Mouse (Mus musculus): Measurements from ENCODE around the gene Farp1. TPM values are rescaled to one million over a fixed set of nuclear protein-coding genes. Genes with fewer than 3 reads are reported as not detected.

The Farp1 gene
- total RNA-seq (2014; fragmentation: Nextera tagmentation) (not detected in 2 replicates), total RNA-seq (2017) (1.9 TPM in 1 of 2 replicates, not detected in the other)

- peak; percentile 67 for ATAC-seq (replicated peaks; ENCODE audit: poor library complexity, severe bottlenecking)
Observed at GRCm38 (mm10) chr14:121034973-121035662, at the start of gene Farp1. Gene Farp1, plus strand, starts transcription at chr14:121035200.

- no peak for ATAC-seq (replicated peaks; ENCODE audit: poor library complexity, severe bottlenecking)
Observed at GRCm38 (mm10) chr14:120989126-120989525, 45.9 kb upstream of the Farp1 start.

- ATAC-seq (replicated peaks; ENCODE audit: poor library complexity, severe bottlenecking) = no peak
Observed at GRCm38 (mm10) chr14:120997686-120998085, 37.3 kb upstream of the Farp1 start.

GRCm38 (mm10) chr14:121000561-121001340 lies 34.2 kb upstream of the Farp1 start:
- no peak for ATAC-seq (replicated peaks; ENCODE audit: poor library complexity, severe bottlenecking)

GRCm38 (mm10) chr14:121005621-121006020 lies 29.4 kb upstream of the Farp1 start:
- ATAC-seq (replicated peaks; ENCODE audit: poor library complexity, severe bottlenecking) = no peak

GRCm38 (mm10) chr14:121006021-121006420 lies 29.0 kb upstream of the Farp1 start:
- no peak for ATAC-seq (replicated peaks; ENCODE audit: poor library complexity, severe bottlenecking)

- ATAC-seq (replicated peaks; ENCODE audit: poor library complexity, severe bottlenecking) = no peak
Observed at GRCm38 (mm10) chr14:121015114-121015690, 19.8 kb upstream of the Farp1 start.

GRCm38 (mm10) chr14:121022403-121022802 lies 12.6 kb upstream of the Farp1 start:
- no peak for ATAC-seq (replicated peaks; ENCODE audit: poor library complexity, severe bottlenecking)

GRCm38 (mm10) chr14:121025381-121025780 lies 9.6 kb upstream of the Farp1 start:
- ATAC-seq (replicated peaks; ENCODE audit: poor library complexity, severe bottlenecking) = no peak

GRCm38 (mm10) chr14:121031396-121031795 lies 3.6 kb upstream of the Farp1 start:
- ATAC-seq (replicated peaks; ENCODE audit: poor library complexity, severe bottlenecking) = no peak

GRCm38 (mm10) chr14:121034525-121034924 lies 475 bp upstream of the Farp1 start:
- ATAC-seq (replicated peaks; ENCODE audit: poor library complexity, severe bottlenecking) = no peak

GRCm38 (mm10) chr14:121035663-121036473 lies 868 bp downstream of the Farp1 start:
- ATAC-seq (replicated peaks; ENCODE audit: poor library complexity, severe bottlenecking) = peak; percentile 29; the same call in 1 of the 2 replicates

- peak; percentile 34; the same call in 1 of the 2 replicates for ATAC-seq (replicated peaks; ENCODE audit: poor library complexity, severe bottlenecking)
Observed at GRCm38 (mm10) chr14:121036612-121037221, 1.7 kb downstream of the Farp1 start.

GRCm38 (mm10) chr14:121037276-121037675 lies 2.3 kb downstream of the Farp1 start:
- peak; percentile 52 for ATAC-seq (replicated peaks; ENCODE audit: poor library complexity, severe bottlenecking)

- no peak for ATAC-seq (replicated peaks; ENCODE audit: poor library complexity, severe bottlenecking)
Observed at GRCm38 (mm10) chr14:121038676-121039075, 3.7 kb downstream of the Farp1 start.

GRCm38 (mm10) chr14:121044145-121044544 lies 9.1 kb downstream of the Farp1 start:
- peak; percentile 87 for ATAC-seq (replicated peaks; ENCODE audit: poor library complexity, severe bottlenecking)

GRCm38 (mm10) chr14:121046313-121046961 lies 11.4 kb downstream of the Farp1 start:
- no peak for ATAC-seq (replicated peaks; ENCODE audit: poor library complexity, severe bottlenecking)

GRCm38 (mm10) chr14:121047780-121048179 lies 12.8 kb downstream of the Farp1 start:
- ATAC-seq (replicated peaks; ENCODE audit: poor library complexity, severe bottlenecking) = no peak

GRCm38 (mm10) chr14:121051002-121051401 lies 16.0 kb downstream of the Farp1 start:
- peak; percentile 86 for ATAC-seq (replicated peaks; ENCODE audit: poor library complexity, severe bottlenecking)

Data from granulocyte monocyte progenitor cell, adult 5-6 weeks (primary cell).